Mouse (Mus musculus): ENCODE results near the gene Rgl2. TPM values are rescaled to one million over a fixed set of nuclear protein-coding genes. Genes with fewer than 3 reads are reported as not detected.
"Not testable (repeated sequence)": the region's sequence is repeated elsewhere in the genome, so short reads cannot be mapped to it uniquely, and the experiment has no call there.

Rgl2 gene
- polyA plus RNA-seq, 1 experiment from 2014 or later = 44.7 TPM

DNA sequence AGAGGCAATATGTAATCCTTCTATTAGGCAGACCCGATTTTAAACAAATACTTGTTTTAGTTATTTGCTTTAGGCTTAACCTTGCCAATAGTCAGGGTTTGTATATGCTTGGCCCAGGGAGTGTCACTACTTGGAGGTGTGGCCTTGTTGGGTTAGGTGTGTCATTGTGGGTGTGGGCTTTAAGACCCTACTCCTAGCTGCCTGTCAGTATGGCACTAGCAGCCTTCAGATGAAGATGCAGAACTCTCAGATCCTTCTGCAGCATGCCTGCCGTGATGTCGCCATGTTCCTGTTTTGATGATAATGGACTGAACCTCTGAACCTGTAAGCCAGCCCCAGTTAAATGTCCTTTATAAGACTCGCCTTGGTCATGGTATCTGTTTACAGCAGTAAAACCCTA is 36.3 kb upstream of the Rgl2 start:
- not testable (repeated sequence) for H3K27me3 ChIP-seq (ENCODE audit: control insufficient read depth, insufficient read depth, low read length); H3K36me3 ChIP-seq (ENCODE audit: control insufficient read depth, insufficient read depth, low read length); H3K4me2 ChIP-seq (ENCODE audit: low read depth, low read length); H3K9ac ChIP-seq (ENCODE audit: low read length); H3K27ac ChIP-seq (ENCODE audit: low read length); ATAC-seq (ENCODE audit: insufficient read depth, low FRiP score); H3K9me3 ChIP-seq (replicated peaks; ENCODE audit: control insufficient read depth, low read length); H3K4me3 ChIP-seq (replicated peaks; ENCODE audit: low read length)
- peaks cover 11% of the 10 kb centered on the region for H3K4me1 ChIP-seq (ENCODE audit: control insufficient read depth, insufficient read depth, low read length)
- WGBS = 62% methylated on average over 4 of the region's 4 CpGs

DNA sequence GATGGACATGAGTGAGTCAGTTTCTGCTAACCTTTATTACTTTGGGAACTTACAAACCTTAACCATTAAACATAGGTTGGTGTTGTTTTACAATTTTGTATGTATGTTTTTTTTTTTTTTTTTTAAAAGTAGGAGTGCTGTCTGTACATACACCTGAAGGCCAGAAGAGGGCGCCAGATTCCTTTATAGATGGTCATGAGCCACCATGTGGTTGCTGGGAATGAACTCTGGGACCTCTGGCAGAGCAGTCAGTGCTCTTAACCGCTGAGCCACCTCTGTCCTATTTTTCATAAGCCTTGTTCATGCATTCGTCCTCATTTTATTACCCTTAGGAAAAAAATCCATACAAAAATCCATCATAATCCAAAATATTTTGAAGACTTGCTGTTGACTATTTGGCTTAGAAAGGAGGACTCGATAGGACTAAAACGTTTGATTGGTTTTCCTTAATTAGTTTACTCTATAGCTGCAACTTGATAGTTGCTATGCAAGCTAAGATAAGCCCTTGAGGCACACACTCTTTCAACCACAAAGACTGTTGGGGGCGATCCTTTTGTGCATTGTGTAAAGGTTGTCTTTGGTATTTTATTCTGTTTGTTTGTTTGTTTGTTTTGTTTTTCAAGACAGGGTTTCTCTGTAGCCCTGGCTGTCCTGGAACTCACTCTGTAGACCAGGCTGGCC is 32.1 kb upstream of the Rgl2 start:
- Histone ChIP-seq H3K4me3 (replicated peaks; ENCODE audit: low read length) (no peak overlapping the region), H3K9ac (ENCODE audit: low read length) (no peak overlapping the region), H3K27me3 (ENCODE audit: control insufficient read depth, insufficient read depth, low read length) (no peaks in the 10 kb centered on the region), H3K36me3 (ENCODE audit: control insufficient read depth, insufficient read depth, low read length) (no peaks in the 10 kb centered on the region), H3K4me2 (ENCODE audit: low read depth, low read length) (no peak overlapping the region), H3K4me1 (ENCODE audit: control insufficient read depth, insufficient read depth, low read length) (0 out of 2 replicates have a peak, but pooled peaks cover 7% of the 10 kb centered on the region), H3K27ac (ENCODE audit: low read length) (no peak overlapping the region), H3K9me3 (replicated peaks; ENCODE audit: control insufficient read depth, low read length) (no peaks in the 10 kb centered on the region)
- ATAC-seq (ENCODE audit: insufficient read depth, low FRiP score) = no peak
- 41% methylated on average over 6 of the region's 6 CpGs for WGBS

DNA sequence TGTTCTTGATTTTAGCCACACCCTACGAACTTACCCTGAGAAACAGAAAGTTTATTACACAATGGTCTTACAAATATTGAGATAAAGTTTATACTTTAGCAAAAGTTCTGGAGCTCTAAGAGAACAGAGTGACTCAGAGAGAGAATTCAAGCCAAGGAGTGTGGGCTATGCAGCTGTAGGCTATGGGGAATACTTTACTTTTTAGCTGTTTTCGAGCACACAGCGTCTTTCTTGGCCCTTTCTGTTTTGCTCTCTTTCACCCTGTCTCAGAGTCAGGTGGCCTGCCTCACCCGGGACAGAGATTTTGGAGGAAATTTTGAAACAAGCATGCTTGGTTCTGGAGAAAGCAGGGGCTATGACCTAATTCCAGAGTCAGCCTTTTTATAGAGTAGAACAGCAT is 31.1 kb upstream of the Rgl2 start:
- H3K27me3 ChIP-seq (ENCODE audit: control insufficient read depth, insufficient read depth, low read length); H3K36me3 ChIP-seq (ENCODE audit: control insufficient read depth, insufficient read depth, low read length); H3K27ac ChIP-seq (ENCODE audit: low read length); H3K4me2 ChIP-seq (ENCODE audit: low read depth, low read length); ATAC-seq (ENCODE audit: insufficient read depth, low FRiP score); H3K4me3 ChIP-seq (replicated peaks; ENCODE audit: low read length); H3K9ac ChIP-seq (ENCODE audit: low read length); H3K9me3 ChIP-seq (replicated peaks; ENCODE audit: control insufficient read depth, low read length); H3K4me1 ChIP-seq (ENCODE audit: control insufficient read depth, insufficient read depth, low read length): not testable (repeated sequence)
- 68% methylated on average over 4 of the region's 4 CpGs for WGBS

DNA sequence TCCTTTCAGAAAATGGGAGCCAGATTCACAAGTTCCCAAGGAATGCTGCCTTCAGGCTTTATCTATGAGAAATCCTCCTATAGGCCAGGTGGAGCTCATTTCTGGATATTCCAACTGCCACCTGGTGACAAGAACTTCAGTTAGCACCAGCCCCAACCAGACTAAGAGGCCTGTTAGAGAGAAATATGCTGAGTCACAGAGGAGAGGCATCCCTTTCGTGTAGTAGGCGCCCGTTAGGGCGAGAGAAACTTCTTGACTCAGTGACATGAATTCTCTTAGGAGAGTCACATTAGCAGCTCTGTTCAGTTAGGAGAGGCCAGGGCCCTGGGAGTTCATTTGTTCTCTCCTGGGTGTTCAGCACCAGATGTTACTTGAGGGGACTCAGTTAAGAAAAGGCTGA is 29.7 kb upstream of the Rgl2 start:
- Histone ChIP-seq H3K36me3 (ENCODE audit: control insufficient read depth, insufficient read depth, low read length) (no peaks in the 10 kb centered on the region), H3K9ac (ENCODE audit: low read length) (no peak overlapping the region)
- ATAC-seq (ENCODE audit: insufficient read depth, low FRiP score) = no peak

DNA sequence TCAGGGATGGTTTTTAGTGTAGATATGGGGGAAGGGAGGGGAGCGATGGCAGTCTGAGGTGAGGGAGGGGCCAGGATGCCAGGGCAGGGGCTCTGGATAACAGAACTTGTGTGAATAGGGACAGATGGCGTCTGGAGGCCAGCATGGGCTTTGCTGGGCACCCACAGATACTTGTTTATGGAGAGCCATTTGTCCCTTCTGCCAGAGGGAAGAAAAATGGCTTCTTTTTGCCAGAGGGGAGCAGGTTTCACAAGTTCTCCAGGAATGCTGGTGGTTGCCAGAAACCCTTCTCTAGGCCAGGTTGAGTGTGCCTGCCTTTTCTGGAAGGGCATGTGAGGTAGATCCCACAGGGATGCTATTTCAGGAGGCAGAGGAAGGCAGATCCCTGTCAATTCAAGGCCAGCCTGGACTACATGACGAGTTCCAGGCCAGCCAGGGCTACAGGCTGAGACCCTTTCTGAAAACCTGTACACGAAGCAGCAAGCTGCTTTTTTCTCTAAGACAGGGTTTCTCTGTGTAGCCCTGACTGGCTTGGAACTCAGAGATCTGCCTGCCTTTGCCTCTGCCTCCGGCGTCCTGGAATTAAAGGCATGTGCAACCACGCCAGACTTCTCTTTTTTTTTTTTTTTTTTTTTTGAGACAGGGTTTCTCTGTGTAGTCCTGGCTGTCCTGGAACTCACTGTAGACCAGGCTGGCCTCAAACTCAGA is 28.9 kb upstream of the Rgl2 start:
- Histone ChIP-seq H3K27ac (ENCODE audit: low read length) (no peak overlapping the region), H3K9me3 (replicated peaks; ENCODE audit: control insufficient read depth, low read length) (no peaks in the 10 kb centered on the region), H3K36me3 (ENCODE audit: control insufficient read depth, insufficient read depth, low read length) (no peaks in the 10 kb centered on the region), H3K4me2 (ENCODE audit: low read depth, low read length) (no peak overlapping the region), H3K4me1 (ENCODE audit: control insufficient read depth, insufficient read depth, low read length) (0 out of 2 replicates have a peak, but pooled peaks cover 6% of the 10 kb centered on the region), H3K4me3 (replicated peaks; ENCODE audit: low read length) (no peak overlapping the region), H3K9ac (ENCODE audit: low read length) (no peak overlapping the region), H3K27me3 (ENCODE audit: control insufficient read depth, insufficient read depth, low read length) (no peaks in the 10 kb centered on the region)
- WGBS = 58% methylated on average over 7 of the region's 7 CpGs
- ATAC-seq (ENCODE audit: insufficient read depth, low FRiP score) = no peak

More for the DNA sequence above, 29.7 kb upstream of the Rgl2 start:
- Histone ChIP-seq H3K4me2 (ENCODE audit: low read depth, low read length) (no peak overlapping the region), H3K4me3 (replicated peaks; ENCODE audit: low read length) (no peak overlapping the region), H3K9me3 (replicated peaks; ENCODE audit: control insufficient read depth, low read length) (no peaks in the 10 kb centered on the region), H3K4me1 (ENCODE audit: control insufficient read depth, insufficient read depth, low read length) (0 out of 2 replicates have a peak, but pooled peaks cover 6% of the 10 kb centered on the region), H3K27me3 (ENCODE audit: control insufficient read depth, insufficient read depth, low read length) (no peaks in the 10 kb centered on the region), H3K27ac (ENCODE audit: low read length) (no peak overlapping the region)
- 69% methylated on average over 4 of the region's 4 CpGs for WGBS

DNA sequence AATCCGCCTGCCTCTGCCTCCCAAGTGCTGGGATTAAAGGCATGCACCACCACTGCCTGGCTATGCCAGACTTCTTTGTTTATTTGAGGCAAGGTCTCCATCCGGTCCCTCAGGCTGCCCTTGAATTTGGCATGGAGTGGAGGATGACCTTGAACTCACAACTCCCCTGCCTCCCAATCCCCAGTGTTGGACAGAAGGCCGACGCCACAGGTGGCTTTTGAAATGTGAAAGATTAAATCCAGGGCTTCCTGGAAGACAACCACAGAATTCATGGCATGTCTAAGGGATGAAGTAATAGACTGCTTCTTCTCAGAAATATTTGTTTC is 28.4 kb upstream of the Rgl2 start:
- 78% methylated on average over 4 of the region's 4 CpGs for WGBS

DNA sequence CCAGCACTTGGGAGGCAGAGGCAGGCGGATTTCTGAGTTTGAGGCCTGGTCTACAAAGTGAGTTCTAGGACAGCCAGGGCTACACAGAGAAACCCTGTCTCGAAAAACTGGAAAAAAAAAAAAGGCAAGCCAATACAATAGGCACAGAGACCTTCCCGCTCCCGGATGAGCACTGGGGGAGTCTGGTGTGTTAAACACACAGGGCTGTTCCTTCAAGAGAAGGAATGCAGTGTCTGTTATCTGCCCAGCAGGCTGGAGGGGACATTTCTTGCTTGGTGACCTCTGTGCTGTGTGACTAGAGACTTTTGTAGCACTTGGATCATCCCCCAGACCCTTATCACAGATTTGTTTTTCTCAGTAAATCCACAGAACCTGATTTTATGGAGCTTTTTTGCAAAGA is 27.7 kb upstream of the Rgl2 start:
- no peak overlapping the region for H3K4me3 ChIP-seq (replicated peaks; ENCODE audit: low read length)
- ATAC-seq (ENCODE audit: insufficient read depth, low FRiP score) = no peak
- no peak overlapping the region for H3K27ac ChIP-seq (ENCODE audit: low read length)
- no peak overlapping the region for H3K9ac ChIP-seq (ENCODE audit: low read length)
- H3K4me1 ChIP-seq (ENCODE audit: control insufficient read depth, insufficient read depth, low read length) = 0 out of 2 replicates have a peak, but pooled peaks cover 6% of the 10 kb centered on the region
- 61% methylated on average over 4 of the region's 4 CpGs for WGBS
- no peaks in the 10 kb centered on the region for H3K9me3 ChIP-seq (replicated peaks; ENCODE audit: control insufficient read depth, low read length)
- no peaks in the 10 kb centered on the region for H3K27me3 ChIP-seq (ENCODE audit: control insufficient read depth, insufficient read depth, low read length)
- no peaks in the 10 kb centered on the region for H3K36me3 ChIP-seq (ENCODE audit: control insufficient read depth, insufficient read depth, low read length)
- H3K4me2 ChIP-seq (ENCODE audit: low read depth, low read length) = no peak overlapping the region

More for the DNA sequence above, 28.4 kb upstream of the Rgl2 start:
- H3K9me3 ChIP-seq (replicated peaks; ENCODE audit: control insufficient read depth, low read length) = no peaks in the 10 kb centered on the region
- H3K27me3 ChIP-seq (ENCODE audit: control insufficient read depth, insufficient read depth, low read length) = no peaks in the 10 kb centered on the region
- 0 out of 2 replicates have a peak, but pooled peaks cover 6% of the 10 kb centered on the region for H3K4me1 ChIP-seq (ENCODE audit: control insufficient read depth, insufficient read depth, low read length)
- no peak for ATAC-seq (ENCODE audit: insufficient read depth, low FRiP score)
- no peak overlapping the region for H3K27ac ChIP-seq (ENCODE audit: low read length)
- H3K4me2 ChIP-seq (ENCODE audit: low read depth, low read length) = no peak overlapping the region
- no peaks in the 10 kb centered on the region for H3K36me3 ChIP-seq (ENCODE audit: control insufficient read depth, insufficient read depth, low read length)
- no peak overlapping the region for H3K9ac ChIP-seq (ENCODE audit: low read length)
- H3K4me3 ChIP-seq (replicated peaks; ENCODE audit: low read length) = no peak overlapping the region

DNA sequence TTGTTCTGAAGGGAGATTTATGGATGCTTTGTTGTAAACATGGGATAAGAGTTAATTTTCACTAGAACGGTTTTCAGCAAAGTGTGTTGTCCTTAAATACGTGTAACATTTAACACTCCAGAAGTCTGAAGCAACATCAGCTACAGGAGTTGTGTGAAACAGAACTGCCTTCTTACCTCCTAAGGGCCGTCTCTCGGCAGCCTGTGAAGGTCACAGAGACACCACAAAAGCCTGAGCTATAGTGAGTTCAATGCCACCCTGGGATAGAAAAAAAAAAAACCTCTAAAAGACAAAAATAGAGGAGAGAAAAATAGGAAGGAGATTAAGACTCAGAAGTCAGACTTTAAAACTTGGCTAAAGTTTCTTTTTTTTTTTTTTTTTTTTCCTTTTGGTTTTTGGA is 27.3 kb upstream of the Rgl2 start:
- 0 out of 2 replicates have a peak, but pooled peaks cover 6% of the 10 kb centered on the region for H3K4me1 ChIP-seq (ENCODE audit: control insufficient read depth, insufficient read depth, low read length)
- no peak overlapping the region for H3K9ac ChIP-seq (ENCODE audit: low read length)
- no peak overlapping the region for H3K27ac ChIP-seq (ENCODE audit: low read length)
- no peak for ATAC-seq (ENCODE audit: insufficient read depth, low FRiP score)
- no peak overlapping the region for H3K4me3 ChIP-seq (replicated peaks; ENCODE audit: low read length)
- WGBS = 38% methylated on average over 4 of the region's 4 CpGs
- H3K36me3 ChIP-seq (ENCODE audit: control insufficient read depth, insufficient read depth, low read length) = no peaks in the 10 kb centered on the region
- no peak overlapping the region for H3K4me2 ChIP-seq (ENCODE audit: low read depth, low read length)
- H3K9me3 ChIP-seq (replicated peaks; ENCODE audit: control insufficient read depth, low read length) = no peaks in the 10 kb centered on the region
- H3K27me3 ChIP-seq (ENCODE audit: control insufficient read depth, insufficient read depth, low read length) = no peaks in the 10 kb centered on the region

DNA sequence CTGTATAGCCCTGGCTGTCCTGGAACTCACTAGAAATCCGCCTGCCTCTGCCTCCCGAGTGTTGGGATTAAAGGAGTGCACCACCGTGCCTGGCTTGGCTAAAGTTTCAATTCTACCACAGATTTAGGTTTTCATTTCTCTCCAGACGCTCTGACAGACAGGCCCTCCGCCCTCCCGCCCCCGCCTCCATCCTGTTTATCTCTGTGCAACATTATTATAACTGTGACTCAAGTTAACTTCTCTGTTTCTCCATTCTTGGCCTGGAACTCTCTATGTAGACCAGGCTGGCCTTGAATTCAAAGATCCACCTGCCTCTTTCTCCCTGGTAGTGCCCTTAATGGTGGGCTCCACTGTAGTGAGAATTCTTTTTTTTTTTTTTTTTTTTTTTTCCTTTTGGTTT is 26.9 kb upstream of the Rgl2 start:
- Histone ChIP-seq H3K27me3 (ENCODE audit: control insufficient read depth, insufficient read depth, low read length) (no peaks in the 10 kb centered on the region), H3K4me3 (replicated peaks; ENCODE audit: low read length) (no peak overlapping the region), H3K36me3 (ENCODE audit: control insufficient read depth, insufficient read depth, low read length) (no peaks in the 10 kb centered on the region), H3K9ac (ENCODE audit: low read length) (no peak overlapping the region), H3K4me1 (ENCODE audit: control insufficient read depth, insufficient read depth, low read length) (0 out of 2 replicates have a peak, but pooled peaks cover 6% of the 10 kb centered on the region), H3K9me3 (replicated peaks; ENCODE audit: control insufficient read depth, low read length) (no peaks in the 10 kb centered on the region), H3K4me2 (ENCODE audit: low read depth, low read length) (no peak overlapping the region), H3K27ac (ENCODE audit: low read length) (no peak overlapping the region)
- WGBS = 76% methylated on average over 7 of the region's 7 CpGs
- no peak for ATAC-seq (ENCODE audit: insufficient read depth, low FRiP score)

All from stomach, embryonic 16.5 days (tissue).